Mouse (Mus musculus) ES-E14 (cell line): Measurements from ENCODE around the gene Slc4a1.

Experiments
- CHD2 ChIP-seq: IDR thresholded peaks from 2 replicates; pipeline ENCODE4 v1.6.1; 2014; ENCODE audit warnings: mild to moderate bottlenecking, low read depth, low read length, inconsistent platforms
- ZNF384 ChIP-seq: IDR thresholded peaks from 2 replicates; pipeline ENCODE4 v1.6.1; 2012; ENCODE audit warnings: low read depth, low read length, inconsistent platforms

- TF ChIP-seq CHD2 (no peak), ZNF384 (no peak)
Measured at GRCm38 (mm10) chr11:102369263-102369662, 3.3 kb upstream of the Slc4a1 start.
